Mouse (Mus musculus): ENCODE measurements around the gene Yipf1. TPM values are rescaled to one million over a fixed set of nuclear protein-coding genes. Genes with fewer than 3 reads are reported as not detected.
"Not testable (repeated sequence)": the region's sequence is repeated elsewhere in the genome, so short reads cannot be mapped to it uniquely, and the experiment has no call there.

The Yipf1 gene
- total RNA-seq, 2 experiments from 2014 or later = 59.2 to 82.7 TPM

GRCm38 (mm10) chr4:107321041-107321440, 6.9 kb downstream of the Yipf1 start:
- ATAC-seq (ENCODE audit: poor library complexity, severe bottlenecking) = no peak

GRCm38 (mm10) chr4:107323113-107323512, 8.9 kb downstream of the Yipf1 start:
- no peak for ATAC-seq (ENCODE audit: poor library complexity, severe bottlenecking)

GRCm38 (mm10) chr4:107328530-107328929, 14.4 kb downstream of the Yipf1 start:
- no peak for ATAC-seq (ENCODE audit: poor library complexity, severe bottlenecking)

GRCm38 (mm10) chr4:107333514-107333913, 19.4 kb downstream of the Yipf1 start:
- no peak for ATAC-seq (ENCODE audit: poor library complexity, severe bottlenecking)

DNA sequence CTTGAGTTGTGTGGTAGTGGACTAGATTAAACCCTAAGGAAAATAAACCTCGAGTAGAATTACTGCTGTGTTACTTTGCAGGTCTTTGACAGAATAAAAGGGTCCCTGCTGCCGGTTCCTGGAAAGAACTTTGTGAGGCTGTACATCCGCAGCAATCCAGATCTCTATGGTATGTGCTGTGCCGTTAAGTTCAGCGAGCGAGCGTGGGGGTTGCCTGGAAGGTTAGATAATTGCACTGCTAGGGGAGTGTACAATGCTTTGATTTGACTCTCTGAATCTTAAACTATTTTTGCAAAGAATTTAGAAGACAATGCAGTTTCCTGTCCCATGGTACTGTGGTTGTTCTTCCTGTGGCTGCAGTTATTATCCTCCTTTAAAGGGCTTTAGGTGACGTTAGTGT, 22.2 kb downstream of the Yipf1 start:
- ATAC-seq (ENCODE audit: poor library complexity, severe bottlenecking) = no peak

- no peak for ATAC-seq (ENCODE audit: poor library complexity, severe bottlenecking)
Observed at GRCm38 (mm10) chr4:107337455-107337854, 23.3 kb downstream of the Yipf1 start.

DNA sequence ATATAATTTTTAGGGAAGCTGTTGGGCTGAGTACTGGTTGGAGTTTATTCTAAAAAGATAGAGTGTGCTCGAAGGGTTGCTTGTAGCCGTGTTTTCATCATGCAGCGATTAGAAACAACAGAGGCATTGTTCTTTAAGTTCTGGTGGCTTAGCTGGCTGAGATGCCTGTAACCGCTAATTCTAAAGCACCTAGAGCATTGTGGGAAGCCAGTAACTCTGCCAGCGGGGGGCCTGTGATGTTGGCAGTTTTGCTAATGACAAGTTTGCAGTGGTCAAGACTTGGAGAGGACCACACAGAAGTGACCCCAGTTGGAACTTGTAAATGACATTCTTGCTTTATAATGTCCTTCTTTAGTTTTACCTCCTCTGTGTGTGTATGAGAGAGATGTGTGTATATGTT, 27.2 kb downstream of the Yipf1 start:
- no peak for ATAC-seq (ENCODE audit: poor library complexity, severe bottlenecking)

DNA sequence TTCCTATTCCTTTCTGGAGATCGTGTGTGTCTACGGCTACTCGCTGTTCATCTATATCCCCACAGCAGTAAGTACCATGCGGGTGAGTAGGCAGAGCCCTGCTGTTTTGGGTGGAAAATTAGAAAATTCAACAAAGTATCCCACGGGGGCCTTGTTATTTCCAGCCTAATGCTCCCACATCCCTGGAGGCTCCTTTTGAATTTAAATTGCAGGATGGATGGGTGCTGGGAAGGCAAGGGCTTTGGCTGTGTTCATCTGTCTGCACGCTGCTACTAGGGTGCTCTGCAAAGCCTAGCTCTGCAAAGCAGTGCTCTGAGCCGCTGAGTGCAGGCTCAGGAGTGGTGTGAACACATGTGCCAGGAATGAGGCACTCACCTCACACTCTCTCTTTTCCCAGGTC, 30.4 kb downstream of the Yipf1 start:
- no peak for ATAC-seq (ENCODE audit: poor library complexity, severe bottlenecking)

DNA sequence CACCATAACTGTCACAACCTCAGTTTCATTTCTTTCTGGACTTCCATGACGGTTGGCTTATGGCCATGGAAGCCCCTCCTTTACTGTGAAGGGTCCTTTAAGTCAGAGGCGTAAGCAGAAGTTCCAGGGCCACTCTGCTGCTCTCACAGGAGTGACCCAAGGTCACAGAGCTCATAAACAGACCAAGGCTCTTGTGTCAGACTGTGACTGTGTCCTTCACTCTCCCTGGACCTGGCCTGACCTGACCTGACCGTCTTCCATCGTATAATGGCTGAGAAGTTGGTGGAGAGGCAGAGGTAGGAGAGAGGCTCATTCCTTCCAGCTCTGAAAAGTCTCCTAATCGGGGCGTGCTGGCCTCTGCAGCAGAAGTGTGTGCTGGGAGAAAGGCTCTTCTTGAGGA, 33.1 kb downstream of the Yipf1 start:
- no peak for ATAC-seq (ENCODE audit: poor library complexity, severe bottlenecking)

GRCm38 (mm10) chr4:107348529-107349310, 34.6 kb downstream of the Yipf1 start:
- no peak for ATAC-seq (ENCODE audit: poor library complexity, severe bottlenecking)

DNA sequence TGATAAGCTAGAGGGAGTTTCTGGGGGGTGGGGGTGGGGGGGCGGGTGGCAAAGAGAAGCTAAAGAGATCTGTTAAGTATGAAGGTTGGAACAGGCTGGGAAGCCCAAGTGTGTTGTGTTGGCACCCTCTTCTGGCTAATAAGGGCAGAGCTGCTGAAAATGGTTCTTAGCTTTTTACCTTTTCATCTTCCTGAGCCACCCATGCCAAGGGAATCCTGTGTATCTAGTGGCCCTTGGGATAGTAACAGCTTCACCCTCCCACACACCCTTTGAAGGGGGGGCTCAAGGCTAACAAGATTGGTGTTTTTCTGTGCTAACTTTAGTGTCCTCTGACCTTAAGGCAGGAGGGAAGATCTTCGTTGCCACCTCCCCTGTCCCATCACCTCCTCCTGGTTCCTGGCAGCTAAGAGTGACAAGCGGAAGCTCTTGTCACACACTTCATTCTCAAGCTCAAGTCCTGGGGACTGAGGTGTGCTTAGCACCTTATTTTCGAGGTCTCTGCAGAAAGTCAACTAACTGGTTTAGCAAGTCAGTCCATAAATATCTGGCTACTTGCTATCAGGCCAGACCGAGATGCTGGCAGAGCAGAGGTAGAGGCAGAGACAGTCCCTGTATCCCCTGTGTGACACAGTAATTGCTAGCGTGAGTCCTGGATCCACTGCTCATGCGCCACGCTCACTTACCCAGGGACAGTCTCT, 35.3 kb downstream of the Yipf1 start:
- ATAC-seq (ENCODE audit: poor library complexity, severe bottlenecking) = peak; percentile 60; the same call in 1 of the 2 replicates

GRCm38 (mm10) chr4:107351368-107351767, 37.2 kb downstream of the Yipf1 start:
- no peak for ATAC-seq (ENCODE audit: poor library complexity, severe bottlenecking)

- no peak for ATAC-seq (ENCODE audit: poor library complexity, severe bottlenecking)
Observed at GRCm38 (mm10) chr4:107353612-107354011, 39.4 kb downstream of the Yipf1 start.

DNA sequence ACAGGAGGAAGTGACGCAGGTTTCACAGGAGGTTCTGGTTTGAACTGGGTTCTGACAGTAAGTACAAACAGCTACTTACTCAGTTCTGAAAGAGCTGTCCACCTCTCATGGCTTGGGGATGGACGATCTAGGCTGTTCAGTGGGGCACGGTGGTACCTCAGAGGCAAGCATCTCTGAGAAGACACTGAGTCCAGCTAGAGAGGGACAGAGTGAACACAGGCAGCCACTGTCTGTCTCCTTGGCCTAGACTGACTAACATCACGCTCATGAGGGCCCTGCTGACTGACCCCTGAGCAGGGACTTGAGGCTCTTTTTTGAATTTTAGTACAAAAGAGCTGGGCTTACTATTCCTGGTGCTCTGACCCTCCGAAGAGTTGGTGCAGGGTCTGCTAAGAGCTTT, 40.0 kb downstream of the Yipf1 start:
- no peak for ATAC-seq (ENCODE audit: poor library complexity, severe bottlenecking)

- no peak for ATAC-seq (ENCODE audit: poor library complexity, severe bottlenecking)
Observed at GRCm38 (mm10) chr4:107354543-107354942, 40.4 kb downstream of the Yipf1 start.

GRCm38 (mm10) chr4:107357172-107357571, 43.0 kb downstream of the Yipf1 start:
- ATAC-seq (ENCODE audit: poor library complexity, severe bottlenecking) = not testable (repeated sequence)

DNA sequence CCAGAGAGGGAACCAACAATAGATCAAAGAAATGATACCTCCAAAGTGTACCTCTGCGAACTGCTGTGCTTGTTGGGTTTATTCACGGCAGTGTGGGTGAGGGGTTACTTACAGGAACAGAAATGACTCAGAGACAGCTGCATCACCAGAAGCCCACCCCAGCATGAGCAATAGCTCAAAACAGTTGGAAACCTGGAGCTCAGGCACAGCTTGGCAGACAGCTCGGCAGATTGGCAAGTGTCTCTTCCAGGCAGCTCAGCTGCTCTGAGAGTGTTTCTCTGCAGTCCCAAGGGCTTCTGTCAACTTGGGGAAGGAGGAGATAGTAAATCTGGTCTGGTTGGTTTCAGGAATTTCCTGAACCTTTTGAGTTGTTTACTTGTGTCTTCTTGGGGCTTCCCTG, 44.3 kb downstream of the Yipf1 start:
- no peak for ATAC-seq (ENCODE audit: poor library complexity, severe bottlenecking)

DNA sequence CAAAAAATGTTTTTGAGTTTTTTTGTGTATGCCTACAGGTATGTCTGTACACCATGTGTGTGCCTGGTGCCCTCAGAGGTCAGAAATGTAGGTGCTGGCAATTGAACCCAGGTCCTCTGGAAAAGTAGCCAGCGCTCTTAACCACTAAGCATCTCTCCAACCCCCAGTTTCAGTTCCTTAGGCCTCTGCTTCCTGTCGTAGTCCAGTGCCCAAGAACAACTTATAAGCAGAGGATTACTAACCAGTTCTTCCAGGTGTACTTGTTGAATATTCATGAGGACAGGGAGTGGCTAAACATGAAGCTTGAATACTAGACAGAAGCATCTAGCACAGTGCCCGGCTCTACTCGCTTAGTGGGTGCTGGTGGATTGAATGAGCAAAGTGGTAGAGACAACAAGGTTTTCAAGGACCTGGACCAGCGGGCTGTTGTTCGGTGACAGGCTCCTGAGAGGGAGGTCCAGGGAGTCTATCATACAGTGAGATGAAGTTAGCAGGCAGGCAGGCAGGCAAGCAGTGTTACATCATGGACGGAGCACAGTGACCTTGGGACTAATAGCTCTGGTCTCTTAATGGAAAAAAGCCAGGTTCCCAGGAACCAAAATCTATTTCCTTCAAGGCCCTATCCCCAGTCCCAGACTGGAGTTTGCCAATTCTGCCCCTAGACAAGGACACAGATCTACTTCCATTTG, 46.4 kb downstream of the Yipf1 start:
- 0 out of 2 replicates have a peak, but pooled peaks have one; percentile 6 for ATAC-seq (ENCODE audit: poor library complexity, severe bottlenecking)

DNA sequence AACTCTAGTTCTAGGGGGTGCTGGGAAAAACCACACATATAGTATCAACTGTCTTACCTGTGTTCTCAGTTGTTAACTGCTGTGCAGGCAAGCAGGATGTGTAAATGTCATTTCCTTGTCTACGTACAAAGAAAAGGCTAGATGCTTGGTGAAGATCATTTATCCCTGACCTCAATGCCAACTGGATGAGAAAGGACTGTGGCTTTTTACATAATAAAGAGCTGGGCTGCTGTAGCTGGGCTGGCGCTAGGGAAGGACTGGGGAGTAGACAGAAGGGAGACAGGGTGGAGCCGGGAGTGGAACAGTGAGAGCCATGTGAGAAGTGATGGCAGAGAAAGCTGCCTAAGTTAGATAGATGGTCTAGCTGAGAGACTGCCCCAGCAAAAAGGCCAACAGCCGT, 48.6 kb downstream of the Yipf1 start:
- ATAC-seq (ENCODE audit: poor library complexity, severe bottlenecking) = no peak

DNA sequence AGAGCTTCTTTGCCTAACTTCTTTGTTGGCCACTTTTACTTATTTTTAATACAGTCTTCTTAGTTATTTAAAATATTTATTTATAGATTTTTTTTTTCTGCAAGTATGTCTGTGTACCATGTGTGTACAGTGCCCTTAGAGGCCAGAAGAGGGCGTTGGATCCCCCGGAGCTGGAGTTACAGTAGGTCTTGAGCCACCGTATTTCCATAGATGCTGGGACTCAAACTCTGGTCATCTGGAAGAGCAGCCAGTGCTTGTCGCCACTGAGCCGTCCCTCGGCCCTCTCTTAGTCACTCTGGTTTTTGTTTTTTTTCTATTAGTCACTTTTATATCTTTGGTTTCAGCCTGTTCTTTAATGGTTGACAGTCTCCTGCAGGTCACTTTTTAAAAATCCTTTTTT, 49.4 kb downstream of the Yipf1 start:
- ATAC-seq (ENCODE audit: poor library complexity, severe bottlenecking) = no peak

GRCm38 (mm10) chr4:107364190-107364639, 50.1 kb downstream of the Yipf1 start:
- ATAC-seq (ENCODE audit: poor library complexity, severe bottlenecking) = peak; percentile 77

DNA sequence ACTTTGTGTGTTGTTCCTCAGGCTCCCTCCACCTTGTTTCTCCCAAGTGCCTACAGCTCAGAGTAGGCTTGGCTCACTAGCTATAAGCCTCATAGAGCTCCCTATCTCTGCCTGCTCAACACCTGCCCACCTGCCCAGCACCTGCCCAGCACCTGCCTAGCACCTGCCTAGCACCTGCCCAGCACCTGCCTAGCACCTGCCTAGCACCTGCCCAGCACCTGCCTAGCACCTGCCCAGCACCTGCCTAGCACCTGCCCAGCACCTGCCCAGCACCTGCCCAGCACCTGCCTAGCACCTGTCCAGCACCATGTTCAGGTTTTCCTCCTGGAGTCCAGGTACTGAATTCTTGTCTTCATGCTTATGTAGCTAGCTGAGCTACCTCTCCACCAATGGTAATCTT, 52.2 kb downstream of the Yipf1 start:
- not testable (repeated sequence) for ATAC-seq (ENCODE audit: poor library complexity, severe bottlenecking)

Data from megakaryocyte, adult 5-6 weeks (primary cell).